Mouse (Mus musculus) C2C12 (cell line): ENCODE results near the gene Ap1b1.

Experiments
- CEBPB ChIP-seq: IDR thresholded peaks from one replicate; pipeline ENCODE4 v1.6.1; 2011; ENCODE audit warnings: low read depth, mild to moderate bottlenecking, control low read depth, moderate library complexity
- CTCF ChIP-seq: IDR thresholded peaks from one replicate; pipeline ENCODE4 v1.5.1; 2011; ENCODE audit not compliant: control insufficient read depth, insufficient read depth, insufficient read length
- FOSL1 ChIP-seq: IDR thresholded peaks from one replicate; pipeline ENCODE4 v1.8.0; 2011; ENCODE audit warnings: mild to moderate bottlenecking, low read length; ENCODE audit not compliant: poor library complexity, insufficient read depth, severe bottlenecking
- MAX ChIP-seq: IDR thresholded peaks from one replicate; pipeline ENCODE4 v1.6.1; 2011; ENCODE audit warnings: mild to moderate bottlenecking, control low read depth
- MYOD1 ChIP-seq: IDR thresholded peaks from one replicate; pipeline ENCODE4 v1.6.1; 2011; ENCODE audit warnings: low read depth; ENCODE audit not compliant: control insufficient read depth, insufficient read length
- MYOG ChIP-seq: IDR thresholded peaks from one replicate; pipeline ENCODE4 v1.6.1; 2011; ENCODE audit not compliant: control insufficient read depth, insufficient read length; ENCODE audit errors: extremely low read depth
- USF1 ChIP-seq: IDR thresholded peaks from one replicate; pipeline ENCODE4 v1.6.1; 2011; ENCODE audit warnings: low read depth, mild to moderate bottlenecking, control low read depth, moderate library complexity

- TF ChIP-seq CTCF (no peak), MYOG (no peak), CEBPB (no peak), MAX (no peak), USF1 (no peak), MYOD1 (no peak), FOSL1 (no peak)
Observed at GRCm38 (mm10) chr11:4948792-4949191, 37.8 kb upstream of the Ap1b1 start.
